Mouse (Mus musculus) heart, embryonic 11.5 days (tissue): ENCODE data around the gene Prox1. TPM values are rescaled to one million over a fixed set of nuclear protein-coding genes. Genes with fewer than 3 reads are reported as not detected.

ENCODE experiments used
- ATAC-seq: fragments of 200-750 bp; cut with Nextera tagmentation; replicated peaks from 2 replicates; pipeline ENCODE4 v1.8.0; 2017; ENCODE audit warnings: moderate library complexity; ENCODE audit not compliant: insufficient number of reproducible peaks, low FRiP score, low TSS enrichment
- H3K27ac ChIP-seq: fragments of 300-500 bp; sonication (generic); 2 replicates; pipeline ENCODE4 v1.5.1; 2014; ENCODE audit warnings: mild to moderate bottlenecking, low read depth, low read length
- H3K27me3 ChIP-seq: fragments of 300-500 bp; sonication (generic); 2 replicates; pipeline ENCODE4 v1.6.1; 2014; ENCODE audit warnings: mild to moderate bottlenecking, low read length, mixed read lengths; ENCODE audit not compliant: control insufficient read depth, insufficient read depth
- H3K36me3 ChIP-seq: fragments of 300-500 bp; sonication (generic); 2 replicates; pipeline ENCODE4 v1.6.1; 2014; ENCODE audit warnings: mild to moderate bottlenecking, low read length, moderate library complexity, mixed read lengths; ENCODE audit not compliant: control insufficient read depth, insufficient read depth
- H3K4me1 ChIP-seq: fragments of 300-500 bp; sonication (generic); 2 replicates; pipeline ENCODE4 v1.6.1; 2014; ENCODE audit warnings: low read length; ENCODE audit not compliant: control insufficient read depth, insufficient read depth
- H3K4me2 ChIP-seq: fragments of 300-500 bp; sonication (generic); 2 replicates; pipeline ENCODE4 v1.6.1; 2014; ENCODE audit warnings: mild to moderate bottlenecking, moderate library complexity
- H3K4me3 ChIP-seq: fragments of 300-500 bp; sonication (generic); 2 replicates; pipeline ENCODE4 v1.5.1; 2014; ENCODE audit warnings: low read depth, low read length
- H3K9ac ChIP-seq: fragments of 300-500 bp; sonication (generic); 2 replicates; pipeline ENCODE4 v1.6.1; 2014; ENCODE audit warnings: mild to moderate bottlenecking, low read depth, low read length, moderate library complexity
- H3K9me3 ChIP-seq: fragments of 300-500 bp; sonication (generic); replicated peaks from 2 replicates; pipeline ENCODE4 v1.6.1; 2016; ENCODE audit warnings: low read length; ENCODE audit not compliant: control insufficient read depth
- whole genome bisulfite sequencing: fragments of 180-500 bp; shearing (Covaris S2); extraction: QIAGEN DNeasy Blood & Tissue Kit; methylation state at CpG from one replicate; pipeline ENCODE4 v1.1.7; 2014; ENCODE audit not compliant: insufficient replicate concordance; 5-methylcytosine and 5-hydroxymethylcytosine counted together
- polyA plus RNA-seq: library from polyadenylated mRNA; unstranded; fragments of >200 nt; fragmentation: Nextera tagmentation; extraction: Ambion mirVana; gene quantifications from 2 replicates; pipeline ENCODE4 v1.2.1, GENCODE M21; 2014

The Prox1 gene
- polyA plus RNA-seq, 1 experiment from 2014 or later = 12.6 TPM

DNA sequence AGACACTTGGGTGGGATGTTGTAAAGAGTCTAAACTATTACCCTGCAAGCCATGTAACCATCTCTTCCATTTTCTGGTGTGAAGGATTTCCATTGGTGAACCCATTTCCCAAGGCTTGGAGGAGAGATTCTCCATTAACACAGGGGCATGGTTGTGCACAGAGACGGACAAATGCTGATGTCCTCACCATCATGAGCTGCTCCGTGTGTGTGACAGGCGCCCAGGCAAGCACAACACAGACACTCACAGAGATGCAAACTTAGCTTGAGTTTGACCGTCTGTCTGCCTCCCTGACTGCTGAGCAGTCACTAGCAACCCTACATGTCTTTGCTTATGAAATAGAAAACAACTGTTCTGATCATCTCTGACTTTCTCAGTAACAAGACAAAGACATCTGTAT is 30.5 kb upstream of the Prox1 start:
- Histone ChIP-seq H3K4me3 (no peak overlapping the region), H3K9me3 (no peaks in the 10 kb centered on the region), H3K4me2 (no peak overlapping the region), H3K27ac (no peak overlapping the region), H3K27me3 (no peaks in the 10 kb centered on the region), H3K4me1 (no peaks in the 10 kb centered on the region), H3K36me3 (no peaks in the 10 kb centered on the region), H3K9ac (no peak overlapping the region)
- 79% methylated on average over 4 of the region's 4 CpGs for WGBS
- ATAC-seq = no peak

DNA sequence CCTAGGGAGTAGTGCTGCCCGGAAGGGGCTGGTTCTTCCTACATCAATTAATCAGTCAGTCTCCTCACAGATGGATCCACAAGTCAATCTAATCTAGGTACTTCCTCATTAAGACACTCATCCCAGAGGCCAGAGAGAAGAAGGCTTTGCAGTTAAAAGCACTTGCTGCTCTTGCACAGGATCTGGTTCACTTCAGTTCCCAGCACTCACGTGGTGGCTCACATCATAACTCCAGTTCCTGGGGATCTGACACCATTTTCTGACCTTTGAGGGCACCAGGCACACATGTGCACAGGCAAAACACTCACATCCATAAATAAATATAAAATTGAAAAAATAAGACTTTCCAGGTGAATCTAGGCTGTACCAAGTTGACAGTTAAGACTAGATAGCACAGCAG is 27.7 kb upstream of the Prox1 start:
- Histone ChIP-seq H3K9ac (no peak overlapping the region), H3K4me3 (no peak overlapping the region), H3K4me1 (no peaks in the 10 kb centered on the region), H3K36me3 (no peaks in the 10 kb centered on the region), H3K9me3 (no peaks in the 10 kb centered on the region), H3K4me2 (no peak overlapping the region), H3K27ac (no peak overlapping the region), H3K27me3 (no peaks in the 10 kb centered on the region)
- no peak for ATAC-seq
- WGBS = 84% methylated on average over 2 of the region's 2 CpGs

DNA sequence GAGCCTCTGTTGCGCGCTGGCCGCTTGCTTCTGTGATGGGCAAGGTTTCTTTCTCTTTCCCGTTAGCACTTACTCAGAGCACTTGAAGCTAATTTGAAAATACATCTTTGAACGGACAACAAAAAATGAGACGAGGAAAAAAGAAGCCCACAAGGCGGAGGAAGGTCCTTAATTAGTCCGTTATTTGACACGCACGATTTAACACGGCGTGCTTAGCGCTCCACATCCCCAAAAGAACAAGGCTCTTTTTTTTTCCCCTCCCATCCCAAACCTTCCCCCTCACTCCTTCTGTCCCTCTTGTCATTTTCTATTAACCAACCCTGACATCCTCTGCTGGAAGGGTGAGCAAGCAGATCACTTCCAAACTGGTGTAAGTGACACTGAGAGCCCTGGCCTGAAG is 21.5 kb upstream of the Prox1 start:
- Histone ChIP-seq H3K27ac (no peak overlapping the region), H3K9me3 (no peaks in the 10 kb centered on the region), H3K4me3 (no peak overlapping the region), H3K36me3 (no peaks in the 10 kb centered on the region), H3K9ac (no peak overlapping the region), H3K27me3 (no peaks in the 10 kb centered on the region), H3K4me2 (no peak overlapping the region), H3K4me1 (peaks cover 11% of the 10 kb centered on the region; the same call in 1 of the 2 replicates)
- no peak for ATAC-seq
- WGBS = 83% methylated on average over 13 of the region's 13 CpGs

DNA sequence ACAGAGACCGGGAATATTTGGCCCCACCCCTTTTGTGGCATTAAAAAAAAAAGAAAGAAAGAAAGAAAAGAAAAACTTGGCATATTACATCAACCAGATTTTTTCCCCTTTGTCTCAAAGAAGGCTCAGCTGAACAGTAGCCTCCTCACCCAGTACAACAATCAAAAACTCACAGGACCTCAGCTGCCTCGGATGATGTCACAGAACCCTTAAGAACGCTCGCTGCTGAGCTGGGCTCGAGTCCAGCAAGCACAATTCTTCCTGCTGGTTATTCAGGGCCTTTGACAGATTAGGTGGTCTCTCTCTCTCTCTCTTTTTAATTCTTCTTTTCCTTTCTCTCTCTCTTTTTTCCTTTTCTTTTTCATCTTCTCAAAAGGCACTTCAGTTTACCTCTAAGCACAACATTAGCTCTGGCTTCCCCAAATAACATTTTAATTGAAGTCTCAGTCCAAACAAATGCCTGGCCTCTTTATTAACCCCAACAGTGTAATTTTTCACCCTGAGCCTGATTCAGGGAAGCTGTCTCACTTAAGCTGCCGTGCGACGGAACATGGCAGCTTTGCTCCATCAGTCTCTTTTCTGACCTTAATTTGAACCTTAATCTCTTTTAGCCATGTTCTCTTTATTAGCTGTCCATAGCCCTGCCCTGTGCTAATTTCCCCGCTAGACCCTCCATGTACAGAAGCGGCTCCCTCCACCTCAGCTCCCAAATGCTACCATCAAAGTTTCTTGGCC is 19.9 kb upstream of the Prox1 start:
- H3K36me3 ChIP-seq = no peaks in the 10 kb centered on the region
- H3K4me3 ChIP-seq = no peak overlapping the region
- 41% methylated on average over 10 of the region's 10 CpGs for WGBS
- peaks cover 11% of the 10 kb centered on the region; the same call in 1 of the 2 replicates for H3K4me1 ChIP-seq
- no peaks in the 10 kb centered on the region for H3K27me3 ChIP-seq
- no peak for ATAC-seq
- H3K27ac ChIP-seq = no peak overlapping the region
- no peak overlapping the region for H3K9ac ChIP-seq
- no peak overlapping the region for H3K4me2 ChIP-seq
- no peaks in the 10 kb centered on the region for H3K9me3 ChIP-seq

DNA sequence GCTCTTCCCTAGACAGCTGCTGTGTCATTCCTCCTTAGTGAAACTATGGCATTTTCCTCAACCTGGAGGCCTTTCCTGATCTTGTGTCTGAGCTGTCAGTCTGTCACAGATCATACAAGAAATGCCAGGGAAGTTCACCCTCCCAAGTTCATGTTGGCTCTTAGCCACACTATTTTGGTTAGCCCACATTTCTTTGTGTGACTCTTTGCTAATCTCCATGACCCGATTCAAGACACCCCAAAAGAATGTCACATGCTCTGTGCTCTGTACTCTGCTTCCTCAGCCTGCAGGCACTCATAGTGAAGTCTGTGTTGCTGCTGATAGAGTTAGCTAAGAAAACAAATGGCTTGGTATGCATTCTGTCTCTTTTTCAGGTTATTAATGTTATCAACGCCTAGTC is 18.6 kb upstream of the Prox1 start:
- no peak overlapping the region for H3K4me3 ChIP-seq
- 47% methylated on average over 2 of the region's 2 CpGs for WGBS
- no peaks in the 10 kb centered on the region for H3K9me3 ChIP-seq
- no peak for ATAC-seq
- no peaks in the 10 kb centered on the region for H3K27me3 ChIP-seq
- H3K36me3 ChIP-seq = no peaks in the 10 kb centered on the region
- H3K27ac ChIP-seq = no peak overlapping the region
- no peak overlapping the region for H3K9ac ChIP-seq
- no peak overlapping the region for H3K4me2 ChIP-seq
- peaks cover 11% of the 10 kb centered on the region; the same call in 1 of the 2 replicates for H3K4me1 ChIP-seq

DNA sequence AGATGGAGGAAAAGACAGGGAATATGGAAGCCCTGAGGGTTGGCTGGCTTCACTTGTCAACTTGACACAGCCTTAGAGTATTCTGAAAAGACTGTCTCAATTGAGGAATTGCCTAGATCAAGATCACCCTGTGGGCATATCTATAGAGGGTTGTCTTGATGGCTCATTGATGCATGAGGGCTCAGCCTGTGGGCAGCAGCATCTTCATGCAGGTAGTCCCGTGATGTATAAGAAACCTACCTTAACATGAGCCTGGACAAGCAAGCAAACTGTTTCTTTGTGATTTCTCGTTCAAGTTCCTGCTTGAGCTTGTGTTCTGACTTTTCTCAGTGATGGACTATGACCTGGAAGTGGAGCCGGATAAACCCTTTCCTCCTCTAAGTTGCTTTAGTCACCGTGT is 15.8 kb upstream of the Prox1 start:
- no peak overlapping the region for H3K27ac ChIP-seq
- WGBS = 70% methylated on average over 4 of the region's 4 CpGs
- no peak overlapping the region for H3K4me3 ChIP-seq
- no peaks in the 10 kb centered on the region for H3K36me3 ChIP-seq
- no peak overlapping the region for H3K4me2 ChIP-seq
- H3K9ac ChIP-seq = no peak overlapping the region
- H3K9me3 ChIP-seq = no peaks in the 10 kb centered on the region
- no peaks in the 10 kb centered on the region for H3K27me3 ChIP-seq
- peaks cover 11% of the 10 kb centered on the region; the same call in 1 of the 2 replicates for H3K4me1 ChIP-seq
- no peak for ATAC-seq

DNA sequence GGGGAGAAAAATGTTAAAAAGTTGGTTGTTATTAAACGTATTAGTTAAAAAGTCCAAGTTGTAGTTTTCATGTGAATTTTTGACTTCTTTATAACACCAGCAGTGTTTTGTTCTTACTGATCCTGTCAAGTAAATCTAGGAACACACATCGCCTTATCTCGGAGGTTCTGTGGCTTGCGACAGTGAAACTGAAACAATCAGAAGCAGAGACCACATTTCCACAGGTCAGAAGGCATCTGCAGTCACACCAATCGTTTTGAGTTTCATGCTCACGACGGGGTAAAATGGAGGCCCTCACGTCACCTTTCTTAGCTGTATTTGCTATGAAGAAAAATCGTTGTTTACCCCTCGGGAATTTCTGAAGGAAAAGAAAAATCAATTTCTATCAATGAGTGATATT is 14.8 kb upstream of the Prox1 start:
- no peaks in the 10 kb centered on the region for H3K27me3 ChIP-seq
- H3K4me3 ChIP-seq = no peak overlapping the region
- no peaks in the 10 kb centered on the region for H3K36me3 ChIP-seq
- H3K9ac ChIP-seq = no peak overlapping the region
- H3K9me3 ChIP-seq = no peaks in the 10 kb centered on the region
- no peak for ATAC-seq
- H3K4me1 ChIP-seq = peaks cover 11% of the 10 kb centered on the region; the same call in 1 of the 2 replicates
- WGBS = 64% methylated on average over 10 of the region's 10 CpGs
- H3K27ac ChIP-seq = no peak overlapping the region
- no peak overlapping the region for H3K4me2 ChIP-seq

DNA sequence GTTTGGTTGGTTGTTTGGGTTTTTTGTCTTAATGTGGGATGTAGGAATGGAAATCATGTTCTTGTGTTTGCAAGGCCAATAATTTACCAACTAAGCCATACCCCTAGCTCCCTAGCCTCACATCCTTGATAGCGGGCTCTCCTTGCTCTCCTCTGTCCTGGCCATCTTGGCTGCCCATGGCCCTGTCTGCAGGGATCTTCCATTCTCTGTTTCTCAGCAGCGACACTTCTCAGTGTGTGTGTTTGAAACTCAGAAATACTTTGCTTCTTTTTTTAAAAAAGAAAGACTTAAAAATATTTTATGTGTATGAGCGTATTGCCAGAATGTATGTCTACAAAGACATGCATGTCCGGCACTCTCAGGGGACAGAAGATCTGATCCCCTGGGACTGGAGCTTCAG is 13.1 kb upstream of the Prox1 start:
- no peak overlapping the region for H3K27ac ChIP-seq
- H3K4me3 ChIP-seq = no peak overlapping the region
- no peak for ATAC-seq
- no peaks in the 10 kb centered on the region for H3K36me3 ChIP-seq
- H3K9me3 ChIP-seq = no peaks in the 10 kb centered on the region
- no peaks in the 10 kb centered on the region for H3K4me1 ChIP-seq
- WGBS = 86% methylated on average over 4 of the region's 4 CpGs
- H3K4me2 ChIP-seq = no peak overlapping the region
- H3K27me3 ChIP-seq = no peaks in the 10 kb centered on the region
- no peak overlapping the region for H3K9ac ChIP-seq

DNA sequence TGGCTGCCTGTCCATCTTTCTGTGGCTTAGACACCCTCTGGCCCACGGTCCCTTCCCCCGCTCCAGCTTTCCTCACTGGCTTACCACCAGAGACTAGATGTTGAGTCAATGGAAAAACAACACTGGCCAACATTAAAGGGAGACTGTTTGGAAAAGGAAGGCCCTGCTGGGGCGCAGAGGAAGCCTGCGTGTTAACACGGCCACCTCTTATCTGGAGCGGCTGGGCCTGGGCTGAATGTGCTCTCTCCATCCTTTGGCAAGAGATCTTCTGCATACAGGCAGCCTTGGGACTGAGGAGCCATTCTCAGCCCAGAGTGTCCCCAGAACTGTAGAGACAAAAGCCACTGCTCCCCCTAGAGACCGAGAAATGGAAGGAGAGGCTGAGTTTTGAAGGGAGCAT is 11.3 kb upstream of the Prox1 start:
- H3K4me2 ChIP-seq = no peak overlapping the region
- no peaks in the 10 kb centered on the region for H3K9me3 ChIP-seq
- no peak; the same call in 1 of the 2 replicates for ATAC-seq
- 53% methylated on average over 7 of the region's 7 CpGs for WGBS
- H3K27ac ChIP-seq = 0 out of 2 replicates have a peak overlapping the region, but pooled peaks have one; percentile 15
- H3K36me3 ChIP-seq = no peaks in the 10 kb centered on the region
- no peaks in the 10 kb centered on the region for H3K4me1 ChIP-seq
- no peak overlapping the region for H3K4me3 ChIP-seq
- no peaks in the 10 kb centered on the region for H3K27me3 ChIP-seq
- H3K9ac ChIP-seq = no peak overlapping the region
